Mouse (Mus musculus): Measurements from ENCODE around the gene Dap. TPM values are rescaled to one million over a fixed set of nuclear protein-coding genes. Genes with fewer than 3 reads are reported as not detected.

The Dap gene
- polyA plus RNA-seq, 2 experiments = 90.1 to 116 TPM

DNA sequence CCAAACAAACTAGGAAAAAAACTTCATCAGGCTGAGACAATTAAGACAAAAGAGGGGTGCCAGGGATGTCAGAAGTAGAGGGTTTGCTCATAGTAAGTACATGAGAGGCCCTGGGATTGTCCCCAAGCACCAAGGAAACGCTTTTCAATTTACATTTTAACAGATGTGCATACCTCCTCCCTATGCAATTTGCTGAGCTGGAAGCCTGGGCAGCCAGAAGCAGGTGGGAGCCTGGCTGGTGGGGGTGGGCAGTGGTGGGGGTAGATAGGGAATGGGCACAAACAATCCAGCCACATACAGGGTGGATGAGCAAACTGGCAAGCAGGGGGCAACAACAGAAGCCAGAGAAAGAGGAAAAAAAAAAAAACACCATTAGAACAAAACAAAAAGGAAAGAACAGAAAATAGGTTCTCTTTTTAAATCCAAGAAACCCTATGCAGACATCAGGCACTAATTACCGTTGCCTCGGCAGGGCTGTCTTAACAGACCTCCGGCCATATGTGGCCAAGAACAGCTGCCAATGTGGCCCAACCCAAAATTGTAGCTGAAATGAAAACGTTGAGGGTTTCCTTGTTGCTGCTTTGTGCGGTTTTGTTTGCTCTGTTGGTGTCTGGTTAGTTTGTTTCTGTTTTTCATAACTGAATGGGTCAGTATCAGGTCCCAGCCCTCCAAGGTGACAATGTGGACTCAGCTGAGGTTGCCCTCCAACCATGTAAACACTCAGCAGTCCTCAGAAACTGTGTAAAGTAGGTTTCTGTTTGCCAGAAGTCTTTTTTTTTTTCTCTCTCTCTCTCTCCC, 94.2 kb downstream of the Dap start:
- WGBS = 15% methylated on average over 6 of the region's 6 CpGs
- Histone ChIP-seq H3K27me3 (ENCODE audit: control insufficient read depth, insufficient read depth, low read length) (no peaks in the 10 kb centered on the region), H3K4me3 (replicated peaks; ENCODE audit: low read length) (no peak overlapping the region), H3K36me3 (ENCODE audit: control insufficient read depth, insufficient read depth, low read length) (no peaks in the 10 kb centered on the region), H3K4me2 (replicated peaks; ENCODE audit: low read depth, low read length, severe bottlenecking) (0 out of 2 replicates have a peak overlapping the region, but pooled peaks have one; percentile 15), H3K9me3 (ENCODE audit: control insufficient read depth, low read length) (no peaks in the 10 kb centered on the region), H3K4me1 (ENCODE audit: control insufficient read depth, insufficient read depth, low read length) (peaks cover 18% of the 10 kb centered on the region), H3K27ac (replicated peaks; ENCODE audit: low read depth, low read length) (peak overlapping the region; percentile 56), H3K9ac (ENCODE audit: low read depth, low read length, severe bottlenecking) (no peak overlapping the region)
- TF ChIP-seq POLR2A (IDR thresholded peaks at IDR 0.05; ENCODE audit: borderline replicate concordance, extremely low read depth, insufficient read depth, insufficient read length) = no peak
- DNase-seq (ENCODE audit: low spot score) (peak; percentile 71), ATAC-seq (ENCODE audit: low FRiP score, low read depth) (peak; percentile 48)

DNA sequence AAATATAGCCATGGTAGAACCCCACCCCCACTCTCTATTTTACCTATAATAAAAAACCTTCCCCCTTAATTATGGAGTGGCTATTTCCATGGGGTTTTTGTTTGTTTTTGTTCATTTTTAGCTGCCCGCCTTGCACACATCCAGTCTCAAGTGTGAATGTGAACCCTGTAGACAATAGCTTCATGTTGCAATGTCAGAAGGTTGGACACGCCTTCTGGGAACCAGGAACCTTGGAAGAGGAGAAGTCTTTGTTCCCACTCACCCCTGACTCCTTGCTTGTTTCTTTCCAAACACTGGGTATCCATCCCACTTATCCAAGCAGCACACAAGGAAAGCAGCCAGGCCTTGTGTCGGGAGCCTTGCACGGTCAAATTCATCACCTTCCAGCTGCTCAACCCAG, 94.9 kb downstream of the Dap start:
- peak overlapping the region; percentile 56 for H3K27ac ChIP-seq (replicated peaks; ENCODE audit: low read depth, low read length)
- H3K4me1 ChIP-seq (ENCODE audit: control insufficient read depth, insufficient read depth, low read length) = peaks cover 18% of the 10 kb centered on the region
- WGBS = 63% methylated on average over 4 of the region's 4 CpGs
- no peaks in the 10 kb centered on the region for H3K27me3 ChIP-seq (ENCODE audit: control insufficient read depth, insufficient read depth, low read length)
- no peaks in the 10 kb centered on the region for H3K36me3 ChIP-seq (ENCODE audit: control insufficient read depth, insufficient read depth, low read length)
- DNase-seq (ENCODE audit: low spot score) (no peak), ATAC-seq (ENCODE audit: low FRiP score, low read depth) (no peak)
- no peak for TF ChIP-seq POLR2A (IDR thresholded peaks at IDR 0.05; ENCODE audit: borderline replicate concordance, extremely low read depth, insufficient read depth, insufficient read length)
- no peaks in the 10 kb centered on the region for H3K9me3 ChIP-seq (ENCODE audit: control insufficient read depth, low read length)
- no peak overlapping the region for H3K9ac ChIP-seq (ENCODE audit: low read depth, low read length, severe bottlenecking)
- H3K4me3 ChIP-seq (replicated peaks; ENCODE audit: low read length) = no peak overlapping the region
- H3K4me2 ChIP-seq (replicated peaks; ENCODE audit: low read depth, low read length, severe bottlenecking) = no peak overlapping the region

DNA sequence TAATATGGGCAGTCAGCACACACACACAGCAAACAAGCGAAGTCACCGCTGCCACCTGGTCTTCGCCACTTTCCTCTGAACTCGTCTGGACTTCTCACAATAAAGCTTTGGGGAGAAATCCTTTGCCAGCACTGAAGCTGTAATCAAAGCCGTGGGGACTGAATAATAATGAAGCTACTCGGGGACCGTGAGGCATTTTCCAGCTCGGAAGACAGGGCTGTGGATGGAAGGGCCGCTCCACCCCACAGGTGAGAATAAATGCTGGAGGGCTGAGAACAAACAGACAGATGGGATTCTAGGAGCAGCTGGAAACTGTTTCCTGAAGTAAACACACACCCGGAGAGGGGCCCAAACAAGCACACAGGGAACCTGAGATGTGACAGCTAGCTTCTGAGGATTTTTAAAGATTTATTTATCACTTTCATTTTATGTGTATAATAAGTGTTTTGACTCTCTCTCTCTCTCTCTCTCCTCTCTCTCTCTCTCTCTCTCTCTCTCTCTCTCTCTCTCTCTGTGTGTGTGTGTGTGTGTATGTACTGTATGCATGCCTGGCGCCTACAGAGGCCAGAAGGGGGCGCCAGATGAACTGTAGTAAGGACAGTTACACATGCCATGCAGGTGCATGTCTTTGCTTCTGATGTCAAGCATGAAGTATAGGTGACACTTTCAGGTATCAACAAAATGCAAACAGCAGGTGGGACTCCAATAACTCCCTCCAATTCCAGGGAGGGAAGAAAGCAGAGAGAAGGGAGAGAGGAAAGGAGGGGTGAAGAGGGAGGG, 96.7 kb downstream of the Dap start:
- no peak for ATAC-seq (ENCODE audit: low FRiP score, low read depth)
- WGBS = 54% methylated on average over 12 of the region's 12 CpGs

DNA sequence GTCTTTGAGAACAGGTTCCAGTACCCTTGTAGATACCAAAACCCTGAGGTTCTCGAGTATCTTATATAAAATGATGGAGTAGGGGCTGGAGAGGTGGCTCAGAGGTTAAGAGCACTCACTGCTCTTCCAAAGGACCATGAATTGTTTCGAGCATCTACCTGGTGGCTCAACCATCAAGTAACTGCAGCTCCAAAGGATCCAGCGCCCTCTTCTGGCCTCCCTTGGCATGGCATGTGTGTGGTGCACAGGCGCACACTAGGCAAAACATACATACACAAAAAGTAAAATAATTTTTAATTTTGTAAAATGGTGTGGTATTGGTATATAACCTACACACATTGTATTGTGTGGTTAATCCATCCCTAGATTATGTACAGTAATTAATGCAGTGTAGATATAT, 99.6 kb downstream of the Dap start:
- H3K27me3 ChIP-seq (ENCODE audit: control insufficient read depth, insufficient read depth, low read length) = no peaks in the 10 kb centered on the region
- WGBS = 83% methylated on average over 4 of the region's 4 CpGs
- TF ChIP-seq POLR2A (IDR thresholded peaks at IDR 0.05; ENCODE audit: borderline replicate concordance, extremely low read depth, insufficient read depth, insufficient read length) = no peak

More for the DNA sequence above, 96.7 kb downstream of the Dap start:
- no peak overlapping the region for H3K27ac ChIP-seq (replicated peaks; ENCODE audit: low read depth, low read length)
- H3K4me2 ChIP-seq (replicated peaks; ENCODE audit: low read depth, low read length, severe bottlenecking) = no peak overlapping the region
- TF ChIP-seq POLR2A (IDR thresholded peaks at IDR 0.05; ENCODE audit: borderline replicate concordance, extremely low read depth, insufficient read depth, insufficient read length) = no peak
- no peak for DNase-seq (ENCODE audit: low spot score)
- H3K9ac ChIP-seq (ENCODE audit: low read depth, low read length, severe bottlenecking) = no peak overlapping the region
- no peaks in the 10 kb centered on the region for H3K36me3 ChIP-seq (ENCODE audit: control insufficient read depth, insufficient read depth, low read length)
- peaks cover 18% of the 10 kb centered on the region for H3K4me1 ChIP-seq (ENCODE audit: control insufficient read depth, insufficient read depth, low read length)
- H3K27me3 ChIP-seq (ENCODE audit: control insufficient read depth, insufficient read depth, low read length) = no peaks in the 10 kb centered on the region
- no peaks in the 10 kb centered on the region for H3K9me3 ChIP-seq (ENCODE audit: control insufficient read depth, low read length)
- H3K4me3 ChIP-seq (replicated peaks; ENCODE audit: low read length) = no peak overlapping the region

More for the DNA sequence above, 99.6 kb downstream of the Dap start:
- Histone ChIP-seq H3K4me1 (ENCODE audit: control insufficient read depth, insufficient read depth, low read length) (peaks cover 8% of the 10 kb centered on the region), H3K4me3 (replicated peaks; ENCODE audit: low read length) (no peak overlapping the region), H3K36me3 (ENCODE audit: control insufficient read depth, insufficient read depth, low read length) (no peaks in the 10 kb centered on the region), H3K9me3 (ENCODE audit: control insufficient read depth, low read length) (no peaks in the 10 kb centered on the region), H3K9ac (ENCODE audit: low read depth, low read length, severe bottlenecking) (no peak overlapping the region), H3K4me2 (replicated peaks; ENCODE audit: low read depth, low read length, severe bottlenecking) (no peak overlapping the region), H3K27ac (replicated peaks; ENCODE audit: low read depth, low read length) (no peak overlapping the region)
- DNase-seq (ENCODE audit: low spot score) = no peak
- ATAC-seq (ENCODE audit: low FRiP score, low read depth) = no peak

Other genes with a start within 250 kb of the Dap start
- gene Ankrd33b, start 143.4 kb downstream of the Dap start, polyA plus RNA-seq (2012; rRNA removed) = 0.38 and 0.59 TPM in 2 replicates
- 0.52 and 0.53 TPM in 2 replicates for gene Ankrd33b, start 143.4 kb downstream of the Dap start, polyA plus RNA-seq (2014; fragmentation: Nextera tagmentation; extraction: Ambion mirVana)
- 1.2 and 1.3 TPM in 2 replicates for gene Ropn1l, start 229.4 kb downstream of the Dap start, polyA plus RNA-seq (2012; rRNA removed)
- 1.7 and 1.9 TPM in 2 replicates for gene Ropn1l, start 229.4 kb downstream of the Dap start, polyA plus RNA-seq (2014; fragmentation: Nextera tagmentation; extraction: Ambion mirVana)